Mouse (Mus musculus): ENCODE results near the gene Dync2h1. TPM values are rescaled to one million over a fixed set of nuclear protein-coding genes. Genes with fewer than 3 reads are reported as not detected.

Dync2h1 gene
- polyA plus RNA-seq, 1 experiment, result not detected

DNA sequence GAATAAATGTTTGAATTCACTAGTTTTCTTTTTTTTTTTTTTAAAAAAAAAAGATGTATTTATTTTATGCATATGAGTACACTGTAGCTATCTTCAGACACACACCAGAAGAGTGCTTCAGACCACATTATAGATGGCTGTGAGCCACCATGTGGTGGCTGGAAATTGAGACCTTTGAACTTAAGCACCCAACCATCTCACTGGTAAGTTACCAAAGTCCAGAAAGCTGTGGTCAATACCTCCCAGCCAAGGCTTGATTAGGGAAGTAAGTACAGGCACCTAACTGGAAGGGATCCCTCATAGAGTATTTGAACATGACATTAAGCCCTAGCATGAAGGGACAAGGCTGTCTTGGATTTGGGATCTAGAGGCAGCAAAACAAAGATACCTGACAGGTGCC lies 292.9 kb downstream of the Dync2h1 start:
- Histone ChIP-seq H3K27ac (ENCODE audit: insufficient read depth, low read depth, low read length) (no peak overlapping the region), H3K4me1 (ENCODE audit: control insufficient read depth, insufficient read depth, low read length) (no peaks in the 10 kb centered on the region), H3K4me3 (ENCODE audit: insufficient read depth, low read depth, low read length) (no peak overlapping the region)
- no peak for TF ChIP-seq CTCF (IDR thresholded peaks at IDR 0.05; ENCODE audit: insufficient read depth, low read depth, low read length)
- TF ChIP-seq POLR2A (IDR thresholded peaks at IDR 0.05; ENCODE audit: insufficient read depth, low read depth, low read length), result no peak

DNA sequence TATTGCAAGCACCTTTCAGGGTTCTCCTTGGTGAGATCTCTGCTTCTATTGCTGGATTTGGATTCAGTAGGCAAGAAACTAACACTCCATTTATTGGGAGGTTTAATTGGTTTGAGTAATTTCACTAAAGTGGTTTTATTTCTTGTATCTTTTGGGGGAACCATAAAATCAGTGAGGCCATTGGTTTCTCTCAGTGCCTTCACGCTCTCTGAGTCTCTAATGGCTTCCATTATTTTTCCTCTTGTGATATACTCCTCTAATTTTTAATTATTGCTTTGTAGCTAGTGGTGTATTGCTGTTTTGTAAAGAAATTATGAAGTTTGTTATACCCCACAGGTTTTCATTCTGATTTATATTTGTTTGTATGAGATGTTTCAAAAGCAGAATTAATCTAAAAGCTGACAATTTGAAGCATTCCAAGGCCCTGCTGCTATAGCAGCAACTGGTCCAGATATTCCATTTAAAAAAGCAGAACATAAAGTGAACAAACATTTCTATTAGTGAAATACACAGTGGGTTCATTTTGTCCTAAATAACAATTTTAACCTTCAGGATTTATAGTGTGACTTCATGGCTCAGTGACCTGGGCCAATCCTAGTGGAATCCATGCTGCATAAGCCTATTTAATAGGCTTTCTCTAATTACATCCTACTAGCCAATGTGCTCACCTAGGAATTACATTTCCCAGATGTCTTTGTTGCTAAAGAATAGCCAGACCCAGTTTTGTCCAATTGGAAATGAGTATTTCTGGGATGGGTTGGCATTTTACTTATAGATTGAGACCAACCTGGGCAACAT lies 302.9 kb downstream of the Dync2h1 start:
- Histone ChIP-seq H3K4me1 (ENCODE audit: control insufficient read depth, insufficient read depth, low read length) (no peaks in the 10 kb centered on the region), H3K27ac (ENCODE audit: insufficient read depth, low read depth, low read length) (no peak overlapping the region), H3K4me3 (ENCODE audit: insufficient read depth, low read depth, low read length) (no peak overlapping the region)
- TF ChIP-seq POLR2A (IDR thresholded peaks at IDR 0.05; ENCODE audit: insufficient read depth, low read depth, low read length) (no peak), CTCF (IDR thresholded peaks at IDR 0.05; ENCODE audit: insufficient read depth, low read depth, low read length) (no peak)
- WGBS, result 84% methylated on average over 1 of the region's 1 CpGs

Other genes with a start within 250 kb of the Dync2h1 start
- not detected in 2 replicates for gene Dcun1d5, start 74 bp upstream of the Dync2h1 start, polyA plus RNA-seq (2012; ENCODE audit: insufficient read depth, insufficient read length, low replicate concordance, missing spikeins)
- gene Mmp13, start 88.1 kb upstream of the Dync2h1 start, polyA plus RNA-seq (2012; ENCODE audit: insufficient read depth, insufficient read length, low replicate concordance, missing spikeins), result not detected in 2 replicates
- gene Mmp12, start 159.9 kb upstream of the Dync2h1 start, polyA plus RNA-seq (2012; ENCODE audit: insufficient read depth, insufficient read length, low replicate concordance, missing spikeins), result not detected in 2 replicates
- not detected in 2 replicates for gene Mmp1b, start 203.6 kb upstream of the Dync2h1 start, polyA plus RNA-seq (2012; ENCODE audit: insufficient read depth, insufficient read length, low replicate concordance, missing spikeins)